Mouse (Mus musculus): Measurements from ENCODE around the gene B230118H07Rik.

B230118H07Rik gene

GRCm38 (mm10) chr2:101649114-101649671 lies at the start of gene B230118H07Rik, which contains the start of gene Rag1:
TSS of gene B230118H07Rik (minus strand) at chr2:101649532.
TSS of gene Rag1 (minus strand) at chr2:101649501.
- DNase-seq (ENCODE audit: low spot score): peak; percentile 13

GRCm38 (mm10) chr2:101695584-101695983 lies 46.3 kb upstream of the B230118H07Rik start:
- DNase-seq (ENCODE audit: low spot score): no peak

GRCm38 (mm10) chr2:101693577-101694215 lies 44.4 kb upstream of the B230118H07Rik start:
- peak; percentile 75 for DNase-seq (ENCODE audit: low spot score)

- DNase-seq (ENCODE audit: low spot score): no peak
These were observed 43.7 kb upstream of the B230118H07Rik start for GRCm38 (mm10) chr2:101693043-101693442.

GRCm38 (mm10) chr2:101690252-101690827 lies 41.0 kb upstream of the B230118H07Rik start:
- DNase-seq (ENCODE audit: low spot score): no peak

GRCm38 (mm10) chr2:101688011-101688410 lies 38.7 kb upstream of the B230118H07Rik start:
- no peak for DNase-seq (ENCODE audit: low spot score)

- DNase-seq (ENCODE audit: low spot score): no peak
These were observed 35.1 kb upstream of the B230118H07Rik start for GRCm38 (mm10) chr2:101684421-101684820.

- DNase-seq (ENCODE audit: low spot score): peak; percentile 11
These were observed 29.9 kb upstream of the B230118H07Rik start for GRCm38 (mm10) chr2:101679164-101679784.

GRCm38 (mm10) chr2:101678236-101679021 lies 29.1 kb upstream of the B230118H07Rik start, which contains the start of gene Traf6:
TSS of gene Traf6 (plus strand) at chr2:101678429.
- peak; percentile 91 for DNase-seq (ENCODE audit: low spot score)

- DNase-seq (ENCODE audit: low spot score): no peak
These were observed 24.2 kb upstream of the B230118H07Rik start for GRCm38 (mm10) chr2:101673547-101673946.

- DNase-seq (ENCODE audit: low spot score): no peak
These were observed 19.4 kb upstream of the B230118H07Rik start for GRCm38 (mm10) chr2:101668751-101669150.

GRCm38 (mm10) chr2:101665703-101666092 lies 16.4 kb upstream of the B230118H07Rik start:
- DNase-seq (ENCODE audit: low spot score): no peak

GRCm38 (mm10) chr2:101665058-101665702 lies 15.8 kb upstream of the B230118H07Rik start:
- peak; percentile 93 for DNase-seq (ENCODE audit: low spot score)

- DNase-seq (ENCODE audit: low spot score): no peak
These were observed 11.2 kb upstream of the B230118H07Rik start for GRCm38 (mm10) chr2:101660536-101660935.

- DNase-seq (ENCODE audit: low spot score): peak; percentile 91
These were observed 3.7 kb upstream of the B230118H07Rik start for GRCm38 (mm10) chr2:101652921-101653597.

GRCm38 (mm10) chr2:101652204-101652920 lies 3.0 kb upstream of the B230118H07Rik start:
- no peak for DNase-seq (ENCODE audit: low spot score)

GRCm38 (mm10) chr2:101650446-101650845 lies 1.1 kb upstream of the B230118H07Rik start:
- no peak for DNase-seq (ENCODE audit: low spot score)

GRCm38 (mm10) chr2:101648361-101648760 lies 971 bp downstream of the B230118H07Rik start:
- DNase-seq (ENCODE audit: low spot score): no peak

- DNase-seq (ENCODE audit: low spot score): no peak
These were observed 3.5 kb downstream of the B230118H07Rik start for GRCm38 (mm10) chr2:101645841-101646240.

GRCm38 (mm10) chr2:101639840-101640350 lies 9.4 kb downstream of the B230118H07Rik start:
- no peak for DNase-seq (ENCODE audit: low spot score)

Measured in retina, embryonic 14.5 days (tissue).